Mouse (Mus musculus) kidney, adult 2 months (tissue): ENCODE data around the gene Rufy3. TPM values are rescaled to one million over a fixed set of nuclear protein-coding genes. Genes with fewer than 3 reads are reported as not detected.

Source experiments
- DNase-seq: peaks from one replicate; pipeline ENCODE4 v3.0.0; 2021
- H3K27ac ChIP-seq: fragments of 200-500 bp; 2 replicates; pipeline ENCODE4 v1.5.1; 2012; ENCODE audit warnings: low read depth, low read length, control low read depth, inconsistent platforms; ENCODE audit not compliant: insufficient read depth
- H3K27me3 ChIP-seq: fragments of 200-500 bp; replicated peaks from 2 replicates; pipeline ENCODE4 v1.6.1; 2012; ENCODE audit warnings: mild to moderate bottlenecking, moderate library complexity, low read length, inconsistent platforms; ENCODE audit not compliant: control insufficient read depth, insufficient read depth
- H3K36me3 ChIP-seq: fragments of 200-500 bp; 2 replicates; pipeline ENCODE4 v1.6.1; 2012; ENCODE audit warnings: mild to moderate bottlenecking, moderate library complexity, low read length, inconsistent platforms; ENCODE audit not compliant: control insufficient read depth, insufficient read depth
- H3K4me1 ChIP-seq: fragments of 200-500 bp; 2 replicates; pipeline ENCODE4 v1.6.1; 2011; ENCODE audit warnings: low read length; ENCODE audit not compliant: control insufficient read depth, insufficient read depth
- H3K4me3 ChIP-seq: fragments of 200-500 bp; 2 replicates; pipeline ENCODE4 v1.5.1; 2011; ENCODE audit warnings: mild to moderate bottlenecking, low read depth, low read length, control low read depth; ENCODE audit not compliant: insufficient read depth
- CTCF ChIP-seq: fragments of 200-500 bp; conservative IDR thresholded peaks from 2 replicates; pipeline ENCODE4 v1.5.1; 2011; ENCODE audit warnings: low read depth, mild to moderate bottlenecking, control low read depth, low read length, moderate library complexity, mixed read lengths; ENCODE audit not compliant: insufficient read depth, insufficient read length
- POLR2A ChIP-seq: fragments of 200-500 bp; IDR thresholded peaks from one replicate; pipeline ENCODE4 v1.6.1; 2011; ENCODE audit warnings: low read depth, low read length, control low read depth
- WGBS: fragments of 180-500 bp; shearing (Covaris S2); methylation state at CpG from one replicate; pipeline ENCODE4 v1.1.7; 2018; 5-methylcytosine and 5-hydroxymethylcytosine counted together
- polyA plus RNA-seq: library from polyadenylated mRNA; depleted of rRNA; stranded (reverse); fragments of >200 nt; gene quantifications from 2 replicates; pipeline ENCODE4 v1.2.3, GENCODE M21; 2012

The Rufy3 gene
- polyA plus RNA-seq, 1 experiment = 24.0 TPM

- 28% methylated on average over 3 of the region's 3 CpGs for WGBS
- Histone ChIP-seq H3K27ac (peak overlapping the region; percentile 67), H3K27me3 (no peaks in the 10 kb centered on the region), H3K4me3 (no peak overlapping the region), H3K36me3 (peaks cover 5% of the 10 kb centered on the region; the same call in 1 of the 2 replicates), H3K4me1 (peaks cover 13% of the 10 kb centered on the region; the same call in 1 of the 2 replicates)
- DNase-seq = peak; percentile 72
- TF ChIP-seq POLR2A = no peak
- no peak for TF ChIP-seq CTCF
Measured at GRCm38 (mm10) chr5:88630883-88631282, 66.0 kb downstream of the Rufy3 start.

GRCm38 (mm10) chr5:88631545-88631944, 66.7 kb downstream of the Rufy3 start:
- H3K4me1 ChIP-seq = peaks cover 13% of the 10 kb centered on the region; the same call in 1 of the 2 replicates
- 74% methylated on average over 5 of the region's 5 CpGs for WGBS

GRCm38 (mm10) chr5:88632463-88632862, 67.6 kb downstream of the Rufy3 start:
- H3K27me3 ChIP-seq = no peaks in the 10 kb centered on the region
- H3K4me3 ChIP-seq = no peak overlapping the region
- TF ChIP-seq POLR2A (no peak), CTCF (no peak)
- DNase-seq = peak; percentile 92
- 51% methylated on average over 9 of the region's 9 CpGs for WGBS
- H3K4me1 ChIP-seq = peaks cover 13% of the 10 kb centered on the region; the same call in 1 of the 2 replicates
- H3K36me3 ChIP-seq = peaks cover 7% of the 10 kb centered on the region
- H3K27ac ChIP-seq = no peak overlapping the region

More at GRCm38 (mm10) chr5:88631545-88631944, 66.7 kb downstream of the Rufy3 start:
- Histone ChIP-seq H3K27ac (peak overlapping the region; percentile 96; the same call in 1 of the 2 replicates), H3K27me3 (no peaks in the 10 kb centered on the region), H3K36me3 (peaks cover 4% of the 10 kb centered on the region; the same call in 1 of the 2 replicates), H3K4me3 (no peak overlapping the region)
- no peak for DNase-seq
- no peak for TF ChIP-seq POLR2A
- TF ChIP-seq CTCF = no peak

- Histone ChIP-seq H3K4me3 (no peak overlapping the region), H3K27me3 (no peaks in the 10 kb centered on the region), H3K36me3 (peaks cover 10% of the 10 kb centered on the region), H3K27ac (no peak overlapping the region), H3K4me1 (peaks cover 13% of the 10 kb centered on the region; the same call in 1 of the 2 replicates)
- DNase-seq = no peak
- no peak for TF ChIP-seq POLR2A
- TF ChIP-seq CTCF = no peak
- WGBS = 92% methylated on average over 5 of the region's 5 CpGs
Measured at GRCm38 (mm10) chr5:88634076-88634475, 69.2 kb downstream of the Rufy3 start.

GRCm38 (mm10) chr5:88642786-88643185, 77.9 kb downstream of the Rufy3 start:
- H3K27me3 ChIP-seq = no peaks in the 10 kb centered on the region
- H3K36me3 ChIP-seq = peaks cover 11% of the 10 kb centered on the region
- WGBS = 44% methylated on average over 9 of the region's 9 CpGs
- peak; percentile 65 for DNase-seq
- no peak overlapping the region for H3K4me3 ChIP-seq
- TF ChIP-seq POLR2A (no peak), CTCF (no peak)
- no peak overlapping the region for H3K27ac ChIP-seq
- peaks cover 13% of the 10 kb centered on the region; the same call in 1 of the 2 replicates for H3K4me1 ChIP-seq

GRCm38 (mm10) chr5:88643491-88643890, 78.7 kb downstream of the Rufy3 start:
- TF ChIP-seq POLR2A = no peak
- TF ChIP-seq CTCF = no peak
- Histone ChIP-seq H3K27ac (no peak overlapping the region), H3K4me1 (peaks cover 13% of the 10 kb centered on the region; the same call in 1 of the 2 replicates), H3K27me3 (no peaks in the 10 kb centered on the region), H3K36me3 (peaks cover 11% of the 10 kb centered on the region), H3K4me3 (no peak overlapping the region)
- DNase-seq = peak; percentile 36
- 69% methylated on average over 9 of the region's 9 CpGs for WGBS

- TF ChIP-seq CTCF (no peak), POLR2A (no peak)
- Histone ChIP-seq H3K27me3 (no peaks in the 10 kb centered on the region), H3K36me3 (peaks cover 7% of the 10 kb centered on the region), H3K4me1 (peaks cover 13% of the 10 kb centered on the region; the same call in 1 of the 2 replicates), H3K27ac (peak overlapping the region; percentile 13; the same call in 1 of the 2 replicates), H3K4me3 (no peak overlapping the region)
- 27% methylated on average over 2 of the region's 2 CpGs for WGBS
- peak; percentile 60 for DNase-seq
Measured at GRCm38 (mm10) chr5:88644901-88645300, 80.1 kb downstream of the Rufy3 start.
